Comparison of ENCODE assay signal across 11 mouse cellular contexts in the genomic region with DNA sequence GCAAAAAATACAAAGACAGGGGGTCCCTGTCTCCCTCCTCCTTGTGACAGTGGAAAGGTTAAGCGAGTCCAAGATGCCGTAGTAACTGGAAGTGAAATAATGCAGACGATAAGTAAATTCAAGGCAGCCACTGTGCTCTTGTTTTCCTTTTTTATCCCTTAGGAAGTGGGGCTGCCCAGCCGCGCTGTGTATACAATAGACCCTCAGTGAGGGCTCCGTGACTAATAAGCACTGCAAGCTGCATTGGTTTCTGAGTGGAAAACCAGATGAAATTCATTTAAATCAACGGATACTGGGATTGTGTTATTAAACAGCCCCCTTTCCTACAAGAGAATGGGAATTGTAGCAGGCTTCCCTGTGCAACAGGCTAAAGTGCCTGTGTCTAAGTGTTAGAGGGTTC. TPM values are rescaled to one million over a fixed set of nuclear protein-coding genes. Genes with fewer than 3 reads are reported as not detected.
DNase-seq lines count a peak whose midpoint lies in the region; ATAC-seq and TF ChIP-seq lines count a peak whose summit lies in the region.
"Had no signal": no experiment of that assay in that cellular context is flagged by ENCODE, and none has a peak within 500 bp of the region (broad histone marks: within the 10 kb centered on the region; RNA-seq: fewer than 3 reads in every experiment).

No protein-coding gene starts in this region.

- TF ChIP-seq CTCF in forebrain, postnatal 0 days (IDR thresholded peaks at IDR 0.05; ENCODE audit: low read depth) = no peak
- no peak for TF ChIP-seq CTCF in gastrocnemius, adult 2 months (IDR thresholded peaks at IDR 0.05)

- no peaks in the 10 kb centered on the region for H3K36me3 ChIP-seq in forebrain, postnatal 0 days (ENCODE audit: insufficient read depth)
- peaks cover 14% of the 10 kb centered on the region for H3K36me3 ChIP-seq in limb, embryonic 14.5 days (ENCODE audit: control insufficient read depth, insufficient read depth, low read length)
- no peaks in the 10 kb centered on the region for H3K36me3 ChIP-seq in neural tube, embryonic 15.5 days

- H3K27me3 ChIP-seq in forebrain, postnatal 0 days (ENCODE audit: insufficient read depth, low read length) = no peaks in the 10 kb centered on the region
- no peaks in the 10 kb centered on the region for H3K27me3 ChIP-seq in limb, embryonic 14.5 days (ENCODE audit: control insufficient read depth, insufficient read depth, low read length)
- no peaks in the 10 kb centered on the region for H3K27me3 ChIP-seq in neural tube, embryonic 15.5 days (replicated peaks)

- H3K4me3 ChIP-seq in forebrain, postnatal 0 days (ENCODE audit: low read depth, low read length) = no peak overlapping the region
- no peak overlapping the region for H3K4me3 ChIP-seq in limb, embryonic 14.5 days (replicated peaks; ENCODE audit: low read length)
- H3K4me3 ChIP-seq in neural tube, embryonic 15.5 days (replicated peaks) = no peak overlapping the region
- H3K4me3 ChIP-seq in gastrocnemius, adult 2 months = no peak overlapping the region

- H3K4me1 ChIP-seq in forebrain, postnatal 0 days (ENCODE audit: insufficient read depth) = 0 out of 2 replicates have a peak, but pooled peaks cover 4% of the 10 kb centered on the region
- H3K4me1 ChIP-seq in limb, embryonic 14.5 days (ENCODE audit: control insufficient read depth, insufficient read depth, low read length) = peaks cover 30% of the 10 kb centered on the region
- peaks cover 7% of the 10 kb centered on the region for H3K4me1 ChIP-seq in neural tube, embryonic 15.5 days

- H3K4me2 ChIP-seq in forebrain, postnatal 0 days (ENCODE audit: low read depth) = no peak overlapping the region
- H3K4me2 ChIP-seq in limb, embryonic 14.5 days (replicated peaks; ENCODE audit: low read depth, low read length, severe bottlenecking) = no peak overlapping the region
- H3K4me2 ChIP-seq in neural tube, embryonic 15.5 days = peak overlapping the region; percentile 13

- no peaks in the 10 kb centered on the region for H3K9me3 ChIP-seq in forebrain, postnatal 0 days (ENCODE audit: low read length)
- no peaks in the 10 kb centered on the region for H3K9me3 ChIP-seq in limb, embryonic 14.5 days (ENCODE audit: control insufficient read depth, low read length)
- H3K9me3 ChIP-seq in neural tube, embryonic 15.5 days (replicated peaks) = no peaks in the 10 kb centered on the region

- 3% methylated on average over 7 of the region's 7 CpGs for WGBS in forebrain, postnatal 0 days
- WGBS in limb, embryonic 14.5 days = 35% methylated on average over 7 of the region's 7 CpGs
- 13% methylated on average over 7 of the region's 7 CpGs for WGBS in neural tube, embryonic 15.5 days

- TF ChIP-seq POLR2A in limb, embryonic 14.5 days (IDR thresholded peaks at IDR 0.05; ENCODE audit: borderline replicate concordance, extremely low read depth, insufficient read depth, insufficient read length) = no peak

- intact Hi-C loops in left cerebral cortex, postnatal 4 days (cut with DNase I) = no loop called here
- intact Hi-C loops in left cerebral cortex, postnatal 10 days (cut with DNase I) = no loop called here
- intact Hi-C loops in gastrocnemius, adult 2 months (cut with DNase I) = no loop called here

- H3K27ac ChIP-seq in forebrain, postnatal 0 days (ENCODE audit: low read depth, low read length) = no peak overlapping the region
- H3K27ac ChIP-seq in limb, embryonic 14.5 days (replicated peaks; ENCODE audit: low read depth, low read length) = 0 out of 2 replicates have a peak overlapping the region, but pooled peaks have one; percentile 11
- H3K27ac ChIP-seq in neural tube, embryonic 15.5 days (replicated peaks) = no peak overlapping the region
- no peak overlapping the region for H3K27ac ChIP-seq in gastrocnemius, adult 2 months
- H3K27ac ChIP-seq: liver, embryonic 14.5 days had no signal

- peak; percentile 60; the same call in 1 of the 2 replicates for ATAC-seq in forebrain, postnatal 0 days
- no peak for ATAC-seq in limb, embryonic 14.5 days (ENCODE audit: low FRiP score, low read depth)
- ATAC-seq in neural tube, embryonic 15.5 days (ENCODE audit: low FRiP score) = no peak

- no peak overlapping the region for H3K9ac ChIP-seq in forebrain, postnatal 0 days
- H3K9ac ChIP-seq in limb, embryonic 14.5 days (ENCODE audit: low read depth, low read length, severe bottlenecking) = no peak overlapping the region
- H3K9ac ChIP-seq in neural tube, embryonic 15.5 days (replicated peaks) = no peak overlapping the region
- H3K9ac ChIP-seq: liver, embryonic 14.5 days had no signal

- peak; percentile 9 for DNase-seq in left cerebral cortex, postnatal 4 days
- DNase-seq in left cerebral cortex, postnatal 10 days (ENCODE audit: extremely low spot score in 1 of 2, low spot score in 2 of 2) = no peak
- no peak for DNase-seq in forebrain, postnatal 0 days
- no peak for DNase-seq in limb, embryonic 14.5 days (ENCODE audit: low spot score)
- no peak for DNase-seq in gastrocnemius, adult 2 months
- DNase-seq in lung, postnatal 36 days = no peak
- no peak for DNase-seq in spleen, postnatal 14 days (ENCODE audit: low spot score in 2 of 2)
- DNase-seq: cerebellum, adult 11 months; gastrocnemius, postnatal 25 days had no signal

RNA-seq across cellular contexts. Expression of gene Ltbp1, which starts 14.7 kb away (rescaled TPM):
- total RNA-seq in left cerebral cortex, postnatal 4 days (2021) = 1 to 10 TPM; 3.1 to 3.3 TPM
- 1 to 10 TPM; 6.2 to 6.5 TPM for total RNA-seq in left cerebral cortex, postnatal 10 days (2021)
- 2.0 and 5.2 TPM in 2 replicates for total RNA-seq in forebrain, postnatal 0 days (2014; rRNA removed)
- 1.1 and 1.5 TPM in 2 replicates for polyA plus RNA-seq in forebrain, postnatal 0 days (2015; fragmentation: Nextera tagmentation; extraction: Ambion mirVana)
- 82.5 and 83.3 TPM in 2 replicates for polyA plus RNA-seq in limb, embryonic 14.5 days (2012; rRNA removed)
- 104 and 119 TPM in 2 replicates for polyA plus RNA-seq in limb, embryonic 14.5 days (2014; fragmentation: Nextera tagmentation; extraction: Ambion mirVana)
- 3.6 and 6.0 TPM in 2 replicates for polyA plus RNA-seq in neural tube, embryonic 15.5 days (2015; fragmentation: Nextera tagmentation; extraction: Ambion mirVana)
- 10 to 100 TPM in 1 of 2 experiments, 1 to 10 TPM in 1; 8.9 to 11.0 TPM for total RNA-seq in gastrocnemius, adult 2 months (2021)
